Comparison of ENCODE assay signal across 10 mouse cellular contexts in genomic region chr5:143395649-143396048, GRCm38 (mm10). TPM values are rescaled to one million over a fixed set of nuclear protein-coding genes. Genes with fewer than 3 reads are reported as not detected.
DNase-seq lines count a peak whose midpoint lies in the region; ATAC-seq and TF ChIP-seq lines count a peak whose summit lies in the region.
"Had no signal": no experiment of that assay in that cellular context is flagged by ENCODE, and none has a peak within 500 bp of the region (broad histone marks: within the 10 kb centered on the region; RNA-seq: fewer than 3 reads in every experiment).

No protein-coding gene starts in this region.

- intact Hi-C loops in heart, postnatal 25 days (cut with DNase I), result no loop called here

- TF ChIP-seq CTCF in bone marrow, adult 2 months (IDR thresholded peaks at IDR 0.05; ENCODE audit: control insufficient read depth, insufficient read depth, low read length), result peak; percentile 79

- no peak overlapping the region for H3K4me3 ChIP-seq in bone marrow, adult 2 months (replicated peaks; ENCODE audit: control insufficient read depth, low read depth, low read length)
- H3K4me3 ChIP-seq: limb, embryonic 12.5 days had no signal

- H3K27ac ChIP-seq in bone marrow, adult 2 months (ENCODE audit: control insufficient read depth, insufficient read depth, low read depth, low read length, poor library complexity), result no peak overlapping the region
- H3K27ac ChIP-seq: limb, embryonic 12.5 days had no signal

- no peaks in the 10 kb centered on the region; the same call in 1 of the 2 replicates for H3K4me1 ChIP-seq in bone marrow, adult 2 months (ENCODE audit: control insufficient read depth, insufficient read depth, low read length)
- H3K4me1 ChIP-seq: limb, embryonic 12.5 days had no signal

- peak; percentile 86 for ATAC-seq in megakaryocyte, adult 5-6 weeks (ENCODE audit: poor library complexity, severe bottlenecking)
- no peak for ATAC-seq in frontal cortex, adult (ENCODE audit: low TSS enrichment)

- TF ChIP-seq POLR2A in bone marrow, adult 2 months (IDR thresholded peaks at IDR 0.05; ENCODE audit: borderline replicate concordance, control insufficient read depth, low read depth, low read length), result no peak

- WGBS in bone marrow, adult 2 months, result 40% methylated on average over 2 of the region's 2 CpGs

- peak; percentile 25 for DNase-seq in heart, postnatal 4 days
- no peak for DNase-seq in heart, adult 8-10 months (ENCODE audit: low spot score)
- peak; percentile 58 for DNase-seq in A20 (ENCODE audit: low read depth, low spot score)
- DNase-seq in cerebellum, adult 8-10 months, result no peak
- DNase-seq in heart, postnatal 25 days (ENCODE audit: low spot score), result no peak
- DNase-seq: gastrocnemius, postnatal 14 days had no signal

RNA-seq across cellular contexts. Expression of gene Kdelr2, which starts 8.0 kb away (rescaled TPM):
- total RNA-seq in heart, postnatal 4 days (2021), result 100 to 1,000 TPM; 118 to 122 TPM
- 10 to 100 TPM; 45.0 to 54.2 (median 49.3) TPM for total RNA-seq in heart, adult 8-10 months (2022)
- 18.4 and 24.9 TPM in 2 replicates for polyA plus RNA-seq in bone marrow, adult 2 months (2011; ENCODE audit: insufficient read depth, insufficient read length, low replicate concordance, missing spikeins)
- total RNA-seq in megakaryocyte, adult 5-6 weeks (2015), result 56.4 and 58.9 TPM in 2 replicates
- 91.2 and 100.0 TPM in 2 replicates for total RNA-seq in megakaryocyte, adult 5-6 weeks (2017)
- 10 to 100 TPM; 55.6 to 58.0 TPM for total RNA-seq in heart, postnatal 25 days (2021)

RNA-seq across cellular contexts. Expression of gene Grid2ip, which starts 38.5 kb away (rescaled TPM):
- under 1 TPM in 1 of 2 experiments, not detected in 1; 0.07 TPM for total RNA-seq in heart, postnatal 4 days (2021)
- not detected for total RNA-seq in heart, adult 8-10 months (2022)
- polyA plus RNA-seq in bone marrow, adult 2 months (2011; ENCODE audit: insufficient read depth, insufficient read length, low replicate concordance, missing spikeins), result not detected in 2 replicates
- not detected in 2 replicates for total RNA-seq in megakaryocyte, adult 5-6 weeks (2015)
- not detected in 2 replicates for total RNA-seq in megakaryocyte, adult 5-6 weeks (2017)
- not detected for total RNA-seq in heart, postnatal 25 days (2021)
- total RNA-seq: gastrocnemius, postnatal 14 days had no signal

Comparison
In these comparisons a context has a peak if more than half of its experiments do, and no peak if none do; other contexts are left out.
1. DNase-seq: peak in heart, postnatal 4 days (single experiment) and A20 (single experiment); none in heart, adult 8-10 months (single experiment), cerebellum, adult 8-10 months (single experiment) and heart, postnatal 25 days (single experiment).